Mouse (Mus musculus) neural tube, embryonic 12.5 days (tissue): ENCODE results near the gene Sufu. TPM values are rescaled to one million over a fixed set of nuclear protein-coding genes. Genes with fewer than 3 reads are reported as not detected.

Source experiments
- ATAC-seq: fragments of 200-750 bp; cut with Nextera tagmentation; 2 replicates; pipeline ENCODE4 v1.8.0; 2017; ENCODE audit warnings: low read depth, mild to moderate bottlenecking, moderate TSS enrichment, moderate library complexity; ENCODE audit not compliant: low FRiP score
- H3K27ac ChIP-seq: fragments of 300-500 bp; sonication (generic); 2 replicates; pipeline ENCODE4 v1.5.1; 2016
- H3K27me3 ChIP-seq: fragments of 300-500 bp; sonication (generic); replicated peaks from 2 replicates; pipeline ENCODE4 v1.6.1; 2016; ENCODE audit warnings: mild to moderate bottlenecking
- H3K36me3 ChIP-seq: fragments of 300-500 bp; sonication (generic); 2 replicates; pipeline ENCODE4 v1.6.1; 2016; ENCODE audit warnings: mild to moderate bottlenecking
- H3K4me1 ChIP-seq: fragments of 300-500 bp; sonication (generic); 2 replicates; pipeline ENCODE4 v1.6.1; 2016
- H3K4me2 ChIP-seq: fragments of 300-500 bp; sonication (generic); replicated peaks from 2 replicates; pipeline ENCODE4 v1.6.1; 2016; ENCODE audit warnings: mild to moderate bottlenecking
- H3K4me3 ChIP-seq: fragments of 300-500 bp; sonication (generic); 2 replicates; pipeline ENCODE4 v1.5.1; 2016
- H3K9ac ChIP-seq: fragments of 300-500 bp; sonication (generic); 2 replicates; pipeline ENCODE4 v1.6.1; 2016; ENCODE audit warnings: mild to moderate bottlenecking
- H3K9me3 ChIP-seq: fragments of 300-500 bp; sonication (generic); 2 replicates; pipeline ENCODE4 v1.6.1; 2016; ENCODE audit warnings: mild to moderate bottlenecking
- WGBS: fragments of 180-500 bp; shearing (Covaris S2); methylation state at CpG from one replicate; pipeline ENCODE4 v1.1.7; 2016; 5-methylcytosine and 5-hydroxymethylcytosine counted together
- polyA plus RNA-seq: library from polyadenylated mRNA; unstranded; fragments of >200 nt; fragmentation: Nextera tagmentation; extraction: Ambion mirVana; gene quantifications from 2 replicates; pipeline ENCODE4 v1.2.1, GENCODE M21; 2016

Gene Sufu
- polyA plus RNA-seq, 1 experiment from 2014 or later, result 36.3 TPM

GRCm38 (mm10) chr19:46363294-46364009 lies 33.2 kb upstream of the Sufu start:
- Histone ChIP-seq H3K4me3 (no peak overlapping the region), H3K9me3 (no peaks in the 10 kb centered on the region), H3K4me2 (no peak overlapping the region), H3K9ac (no peak overlapping the region), H3K4me1 (no peaks in the 10 kb centered on the region), H3K36me3 (no peaks in the 10 kb centered on the region), H3K27ac (no peak overlapping the region), H3K27me3 (peaks cover 5% of the 10 kb centered on the region; the same call in 1 of the 2 replicates)
- WGBS, result 89% methylated on average over 11 of the region's 11 CpGs
- ATAC-seq, result no peak

GRCm38 (mm10) chr19:46367798-46368590 lies 28.7 kb upstream of the Sufu start:
- H3K4me3 ChIP-seq, result no peak overlapping the region
- WGBS, result 88% methylated on average over 23 of the region's 23 CpGs
- no peak overlapping the region for H3K4me2 ChIP-seq
- no peaks in the 10 kb centered on the region for H3K36me3 ChIP-seq
- no peak overlapping the region for H3K9ac ChIP-seq
- no peak overlapping the region for H3K27ac ChIP-seq
- no peaks in the 10 kb centered on the region for H3K4me1 ChIP-seq
- no peaks in the 10 kb centered on the region for H3K27me3 ChIP-seq
- ATAC-seq, result no peak
- no peaks in the 10 kb centered on the region for H3K9me3 ChIP-seq

- Histone ChIP-seq H3K36me3 (no peaks in the 10 kb centered on the region), H3K4me1 (no peaks in the 10 kb centered on the region), H3K9ac (no peak overlapping the region), H3K4me3 (no peak overlapping the region), H3K9me3 (no peaks in the 10 kb centered on the region), H3K27me3 (no peaks in the 10 kb centered on the region), H3K4me2 (no peak overlapping the region), H3K27ac (no peak overlapping the region)
- WGBS, result 37% methylated on average over 4 of the region's 4 CpGs
- no peak for ATAC-seq
Observed at GRCm38 (mm10) chr19:46369204-46369603, 27.5 kb upstream of the Sufu start.

GRCm38 (mm10) chr19:46374477-46375088 lies 22.1 kb upstream of the Sufu start:
- Histone ChIP-seq H3K27me3 (no peaks in the 10 kb centered on the region), H3K4me3 (no peak overlapping the region), H3K4me2 (no peak overlapping the region), H3K9me3 (no peaks in the 10 kb centered on the region), H3K4me1 (no peaks in the 10 kb centered on the region), H3K9ac (no peak overlapping the region), H3K36me3 (peaks cover 34% of the 10 kb centered on the region), H3K27ac (no peak overlapping the region)
- no peak for ATAC-seq
- WGBS, result 54% methylated on average over 21 of the region's 21 CpGs

GRCm38 (mm10) chr19:46375489-46375888 lies 21.2 kb upstream of the Sufu start:
- Histone ChIP-seq H3K9me3 (no peaks in the 10 kb centered on the region), H3K4me2 (no peak overlapping the region), H3K9ac (no peak overlapping the region), H3K36me3 (peaks cover 43% of the 10 kb centered on the region), H3K4me1 (no peaks in the 10 kb centered on the region), H3K27ac (no peak overlapping the region), H3K4me3 (no peak overlapping the region), H3K27me3 (no peaks in the 10 kb centered on the region)
- 77% methylated on average over 5 of the region's 5 CpGs for WGBS
- no peak for ATAC-seq

GRCm38 (mm10) chr19:46375891-46376290 lies 20.8 kb upstream of the Sufu start:
- 69% methylated on average over 4 of the region's 4 CpGs for WGBS
- no peaks in the 10 kb centered on the region for H3K27me3 ChIP-seq
- no peak overlapping the region for H3K4me2 ChIP-seq
- no peak overlapping the region for H3K9ac ChIP-seq
- H3K9me3 ChIP-seq, result no peaks in the 10 kb centered on the region
- no peak overlapping the region for H3K27ac ChIP-seq
- no peak for ATAC-seq
- no peaks in the 10 kb centered on the region for H3K4me1 ChIP-seq
- peaks cover 47% of the 10 kb centered on the region for H3K36me3 ChIP-seq
- H3K4me3 ChIP-seq, result no peak overlapping the region

- Histone ChIP-seq H3K9ac (no peak overlapping the region), H3K9me3 (no peaks in the 10 kb centered on the region), H3K27ac (no peak overlapping the region), H3K4me3 (no peak overlapping the region), H3K4me2 (no peak overlapping the region), H3K4me1 (no peaks in the 10 kb centered on the region), H3K36me3 (peaks cover 89% of the 10 kb centered on the region), H3K27me3 (no peaks in the 10 kb centered on the region)
- ATAC-seq, result no peak
- WGBS, result 90% methylated on average over 9 of the region's 9 CpGs
Observed at GRCm38 (mm10) chr19:46382275-46382674, 14.4 kb upstream of the Sufu start.

GRCm38 (mm10) chr19:46389872-46390271 lies 6.8 kb upstream of the Sufu start:
- Histone ChIP-seq H3K27me3 (no peaks in the 10 kb centered on the region), H3K4me3 (no peak overlapping the region), H3K36me3 (peaks cover 19% of the 10 kb centered on the region), H3K27ac (no peak overlapping the region), H3K4me1 (peaks cover 15% of the 10 kb centered on the region), H3K9me3 (no peaks in the 10 kb centered on the region), H3K4me2 (no peak overlapping the region), H3K9ac (no peak overlapping the region)
- ATAC-seq, result no peak
- 87% methylated on average over 5 of the region's 5 CpGs for WGBS

GRCm38 (mm10) chr19:46392018-46392417 lies 4.7 kb upstream of the Sufu start:
- WGBS, result 36% methylated on average over 4 of the region's 4 CpGs
- ATAC-seq, result no peak

GRCm38 (mm10) chr19:46394712-46395108 lies 2.0 kb upstream of the Sufu start:
- H3K9ac ChIP-seq, result peak overlapping the region; percentile 60
- H3K27ac ChIP-seq, result no peak overlapping the region
- no peaks in the 10 kb centered on the region for H3K36me3 ChIP-seq
- no peaks in the 10 kb centered on the region for H3K9me3 ChIP-seq
- no peaks in the 10 kb centered on the region for H3K27me3 ChIP-seq
- ATAC-seq, result no peak
- H3K4me1 ChIP-seq, result peaks cover 38% of the 10 kb centered on the region
- 9% methylated on average over 10 of the region's 10 CpGs for WGBS
- H3K4me3 ChIP-seq, result peak overlapping the region; percentile 64
- H3K4me2 ChIP-seq, result peak overlapping the region; percentile 93

More at GRCm38 (mm10) chr19:46392018-46392417, 4.7 kb upstream of the Sufu start:
- H3K4me3 ChIP-seq, result no peak overlapping the region
- no peaks in the 10 kb centered on the region for H3K9me3 ChIP-seq
- H3K27me3 ChIP-seq, result no peaks in the 10 kb centered on the region
- H3K4me2 ChIP-seq, result no peak overlapping the region
- H3K4me1 ChIP-seq, result peaks cover 15% of the 10 kb centered on the region
- H3K27ac ChIP-seq, result no peak overlapping the region
- H3K36me3 ChIP-seq, result peaks cover 5% of the 10 kb centered on the region
- H3K9ac ChIP-seq, result no peak overlapping the region

- H3K4me2 ChIP-seq, result peak within 1 kb of the TSS; percentile 93
- ATAC-seq, result peak; percentile 93
- H3K36me3 ChIP-seq, result no peaks in the 10 kb centered on the region
- 0 out of 2 replicates have a peak within 1 kb of the TSS, but pooled peaks have one; percentile 15 for H3K27ac ChIP-seq
- H3K9me3 ChIP-seq, result no peaks in the 10 kb centered on the region
- no peaks in the 10 kb centered on the region for H3K27me3 ChIP-seq
- peak within 1 kb of the TSS; percentile 64 for H3K4me3 ChIP-seq
- WGBS, result under 1% methylated on average over 51 of the region's 51 CpGs
- peak within 1 kb of the TSS; percentile 80 for H3K9ac ChIP-seq
- H3K4me1 ChIP-seq, result peaks cover 40% of the 10 kb centered on the region
Observed at GRCm38 (mm10) chr19:46395109-46396009, 1.3 kb upstream of the Sufu start, which contains the start of gene Actr1a. Actr1a (minus strand) TSS chr19:46395748.
